Mouse (Mus musculus) embryo, embryonic 10.5 days (tissue): ENCODE measurements around the gene Gm29797.

Experiments
- DNase-seq: peaks from one replicate; pipeline ENCODE4 v3.0.0-alpha.2; 2015; ENCODE audit warnings: low spot score

Gene Gm29797

DNA sequence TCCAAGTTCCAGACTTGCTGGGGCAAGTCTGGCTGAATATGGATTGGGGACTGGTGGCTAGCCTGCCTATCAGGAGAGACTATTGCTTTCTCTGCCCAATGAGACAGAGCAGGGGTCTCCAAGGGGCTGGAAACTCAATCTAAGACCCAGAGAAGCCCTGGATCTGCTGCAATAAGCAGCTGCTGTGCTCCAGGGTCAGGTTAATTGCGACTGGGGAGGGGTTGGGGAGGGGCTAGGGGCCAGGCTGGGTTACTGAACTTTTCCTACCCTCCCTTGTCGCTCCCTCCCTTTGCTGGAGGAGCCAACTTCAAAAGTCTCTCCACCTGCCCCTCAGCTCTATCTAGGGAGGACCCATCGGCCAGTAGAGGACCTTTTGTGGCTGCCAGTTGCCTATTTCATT is at the start of gene Gm29797:
Gm29797 (plus strand) TSS at position 301 of the 400 bp plus-strand sequence.
- no peak for DNase-seq

DNA sequence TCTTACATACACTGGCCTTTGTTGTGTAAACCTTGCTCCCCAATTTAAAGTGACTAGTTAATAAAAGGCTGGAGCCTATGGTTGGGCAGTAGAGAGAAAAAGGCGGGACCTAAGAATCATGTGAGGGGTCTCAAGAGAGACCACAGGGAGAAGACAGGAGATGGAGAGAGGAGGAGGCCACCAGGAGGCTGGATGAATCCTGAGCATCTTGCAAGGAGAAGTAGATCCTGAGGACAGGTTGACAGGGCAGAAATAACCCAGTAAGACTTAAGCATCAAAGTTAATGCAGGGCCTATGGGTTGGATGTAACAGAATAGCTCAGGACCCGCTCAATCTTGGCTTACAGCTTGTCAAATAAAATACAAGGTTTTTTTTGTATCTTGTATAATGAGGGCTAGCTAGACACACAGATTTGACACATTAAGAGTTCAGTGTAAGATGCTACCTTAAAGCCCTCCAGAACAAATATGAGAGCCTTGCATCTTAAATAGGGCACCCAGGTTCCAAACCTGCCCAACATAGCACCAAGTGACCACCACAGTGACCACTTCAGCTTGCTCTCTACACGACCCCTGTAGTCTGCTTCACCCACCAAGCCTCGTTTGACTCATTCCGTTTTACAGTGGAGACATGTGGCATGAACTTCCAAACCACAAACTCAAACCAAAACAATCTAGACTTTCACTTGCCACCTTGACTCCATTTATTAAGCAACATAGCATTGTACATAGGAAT is 37.9 kb upstream of the Gm29797 start:
- no peak for DNase-seq

DNA sequence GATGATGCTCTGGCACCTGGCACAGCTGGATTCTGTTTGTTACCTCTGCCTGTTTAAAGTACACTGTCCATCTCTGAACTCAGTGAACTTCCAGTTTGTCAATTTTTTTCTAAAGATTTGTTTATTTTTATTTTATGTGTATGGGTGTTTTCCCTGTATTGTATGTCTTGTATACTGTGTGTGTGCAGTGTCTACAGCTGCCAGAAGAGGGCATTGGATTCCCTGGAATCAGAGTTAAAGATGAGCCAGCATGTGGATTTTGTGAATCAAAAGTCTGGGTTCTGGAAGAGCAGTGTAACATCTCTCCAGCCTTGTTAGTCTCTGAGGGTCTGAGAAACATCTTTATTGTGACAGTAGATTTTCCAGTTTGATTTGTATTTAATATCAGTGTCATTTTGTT is 33.4 kb upstream of the Gm29797 start:
- DNase-seq: peak; percentile 34

DNA sequence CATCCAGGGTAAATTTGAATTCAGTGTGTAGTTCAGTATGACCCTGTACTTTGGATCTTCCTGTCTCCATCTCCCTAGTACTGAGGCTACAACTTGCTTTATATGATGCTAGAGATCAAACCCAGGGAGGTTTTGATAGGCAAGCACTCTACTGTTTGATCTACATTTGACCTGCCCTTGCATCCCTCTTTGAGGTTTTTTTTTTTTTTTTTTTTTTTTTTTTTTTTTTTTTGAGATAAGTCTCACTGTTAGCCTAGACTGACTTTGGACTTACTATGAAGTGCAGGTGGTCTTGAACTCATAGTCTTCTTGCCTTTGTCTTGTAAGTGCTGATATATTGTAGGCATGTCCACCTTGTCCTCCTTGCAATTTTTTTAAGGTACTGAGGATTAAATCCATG is 28.4 kb upstream of the Gm29797 start:
- DNase-seq: no peak

DNA sequence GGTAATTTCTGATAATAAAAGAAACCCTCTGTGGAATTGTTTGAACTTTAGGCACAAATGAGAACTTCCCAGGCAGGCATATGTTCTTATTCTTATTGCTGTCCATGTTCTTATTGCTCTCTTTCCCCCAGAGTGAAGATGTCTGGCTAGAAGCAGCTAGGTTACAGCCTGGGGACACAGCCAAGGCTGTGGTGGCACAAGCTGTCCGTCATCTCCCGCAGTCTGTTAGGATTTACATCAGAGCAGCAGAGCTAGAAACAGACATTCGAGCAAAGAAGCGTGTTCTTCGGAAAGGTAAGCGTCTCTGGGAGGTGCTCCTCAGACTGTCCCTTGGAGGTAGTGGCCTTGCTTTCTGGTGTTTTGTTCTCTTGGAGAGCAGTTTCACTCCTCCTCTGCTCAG is 24.2 kb upstream of the Gm29797 start:
- no peak for DNase-seq

DNA sequence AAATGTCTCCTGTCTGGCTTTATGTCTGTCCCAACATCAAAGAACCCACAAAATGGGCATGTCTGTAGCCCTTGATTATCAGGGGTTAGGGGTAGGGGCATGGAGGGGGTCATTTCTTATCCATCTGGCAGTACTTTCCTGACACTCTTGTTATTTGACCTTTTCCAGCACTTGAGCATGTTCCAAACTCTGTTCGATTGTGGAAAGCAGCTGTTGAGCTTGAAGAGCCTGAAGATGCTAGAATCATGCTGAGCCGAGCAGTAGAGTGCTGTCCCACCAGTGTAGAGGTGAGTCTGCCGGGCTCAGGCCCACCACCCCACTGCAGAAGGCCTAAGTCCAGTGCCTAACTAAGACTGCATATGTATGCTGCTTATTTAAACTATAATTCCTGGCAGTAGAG is 21.0 kb upstream of the Gm29797 start:
- DNase-seq: no peak

DNA sequence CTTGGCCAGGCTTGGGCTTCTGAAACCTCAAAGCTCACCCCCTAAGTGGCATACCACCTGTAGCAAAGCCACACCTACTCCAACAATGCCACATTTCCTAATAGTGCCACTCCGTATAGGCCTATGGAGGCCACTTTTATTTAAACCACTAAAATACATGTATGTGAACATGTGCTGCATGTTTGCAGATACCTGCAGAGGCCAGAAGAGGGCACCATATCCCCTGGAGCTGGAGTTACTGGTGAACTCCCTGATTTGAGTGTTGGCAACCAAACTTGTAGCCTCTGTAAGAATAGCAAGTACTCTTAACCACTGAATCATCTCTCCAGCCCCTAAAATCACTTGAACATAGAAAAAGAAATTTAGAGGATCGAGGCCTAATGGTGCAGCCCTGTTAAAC is 12.5 kb upstream of the Gm29797 start:
- DNase-seq: peak; percentile 68

DNA sequence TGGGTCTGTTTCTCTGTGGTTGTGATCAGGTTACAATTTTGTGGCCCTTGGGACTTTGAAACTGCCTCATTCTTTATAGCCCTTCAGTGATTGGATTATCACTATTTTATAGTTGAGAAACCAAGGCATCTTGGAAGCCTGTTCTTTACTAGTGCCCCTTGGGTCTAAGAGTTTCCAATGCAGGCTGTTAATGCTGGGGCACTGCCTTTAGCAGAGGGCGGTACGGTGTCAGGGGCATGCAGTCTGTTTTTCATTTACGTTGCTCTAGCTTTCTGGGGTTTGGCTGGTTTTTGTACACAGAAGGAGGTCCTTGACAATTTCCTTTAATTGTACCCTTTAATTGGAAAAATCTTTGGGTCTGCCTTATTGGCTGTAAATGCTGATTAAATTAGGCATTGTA is 11.2 kb upstream of the Gm29797 start:
- DNase-seq: no peak

DNA sequence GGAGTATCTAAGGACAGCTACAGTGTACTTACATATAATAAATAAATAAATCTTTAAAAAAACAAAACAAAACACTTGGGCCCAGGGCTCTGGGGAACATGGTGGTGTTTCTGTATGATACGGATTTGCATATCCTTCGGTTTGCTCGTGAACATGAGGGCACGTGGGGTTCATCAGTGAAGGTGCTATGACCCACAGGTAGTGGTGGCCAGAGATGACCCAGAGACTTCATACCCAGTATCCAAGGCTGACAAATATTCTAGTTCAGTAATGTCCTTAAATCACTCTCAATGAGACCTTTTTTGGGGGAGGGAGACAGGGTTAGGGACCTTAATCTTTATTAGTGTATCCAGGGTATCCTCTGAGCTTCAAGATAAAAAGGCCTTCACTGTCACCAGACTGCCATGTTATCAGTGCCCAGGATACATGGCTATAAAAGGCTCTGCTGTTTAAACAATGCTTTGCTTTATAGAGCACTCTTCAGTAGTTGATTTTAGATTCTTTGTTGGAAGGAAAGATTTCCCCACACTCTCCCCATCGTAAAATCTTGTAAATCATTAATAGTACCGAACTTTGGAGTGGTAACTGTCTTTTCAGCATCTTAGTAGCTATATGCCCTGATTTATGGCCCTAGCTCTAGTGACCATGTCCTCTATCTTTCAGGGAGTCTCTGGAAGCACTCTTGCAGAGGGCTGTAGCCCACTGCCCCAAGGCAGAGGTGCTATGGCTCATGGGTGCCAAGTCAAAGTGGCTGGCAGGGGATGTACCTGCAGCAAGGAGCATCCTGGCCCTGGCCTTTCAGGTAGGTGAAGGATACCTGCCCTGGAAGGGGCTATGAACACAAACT is 10.0 kb upstream of the Gm29797 start:
- DNase-seq: no peak

DNA sequence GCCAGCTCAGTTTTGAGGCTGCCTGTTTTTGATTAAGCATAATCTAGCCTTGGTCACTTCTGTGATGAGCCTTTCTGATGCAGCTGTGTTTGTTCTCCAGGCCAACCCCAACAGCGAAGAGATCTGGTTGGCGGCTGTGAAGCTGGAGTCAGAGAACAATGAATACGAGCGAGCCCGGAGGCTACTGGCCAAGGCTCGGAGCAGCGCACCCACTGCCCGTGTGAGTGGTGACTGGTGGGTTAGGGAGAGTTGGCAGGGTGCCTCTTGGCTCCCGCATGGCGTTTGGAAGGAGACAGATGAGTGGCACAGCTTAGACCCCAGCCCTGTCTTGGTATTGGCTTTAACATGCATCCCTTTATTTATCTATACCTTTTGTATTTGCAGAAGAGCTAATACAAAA is 7.9 kb upstream of the Gm29797 start:
- DNase-seq: no peak

DNA sequence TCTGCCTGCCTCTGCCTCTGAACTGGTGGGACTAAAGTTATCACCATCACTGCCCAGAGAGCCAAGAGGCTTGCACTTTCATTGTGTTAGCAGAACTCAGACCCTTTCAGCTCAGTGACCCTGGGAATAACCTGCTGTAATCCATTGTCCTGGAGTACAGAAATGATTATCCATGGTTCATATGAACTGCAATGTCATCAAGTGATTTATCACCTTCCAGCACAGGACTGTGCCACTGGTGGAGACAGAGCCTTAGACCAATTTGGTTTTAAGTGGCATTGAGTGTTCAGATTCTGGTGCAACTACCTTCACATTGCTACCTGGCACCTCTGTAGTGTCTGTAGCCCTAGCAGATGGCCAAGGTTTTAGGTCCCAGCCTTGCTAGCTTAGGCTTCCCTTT is 3.8 kb upstream of the Gm29797 start:
- DNase-seq: no peak

DNA sequence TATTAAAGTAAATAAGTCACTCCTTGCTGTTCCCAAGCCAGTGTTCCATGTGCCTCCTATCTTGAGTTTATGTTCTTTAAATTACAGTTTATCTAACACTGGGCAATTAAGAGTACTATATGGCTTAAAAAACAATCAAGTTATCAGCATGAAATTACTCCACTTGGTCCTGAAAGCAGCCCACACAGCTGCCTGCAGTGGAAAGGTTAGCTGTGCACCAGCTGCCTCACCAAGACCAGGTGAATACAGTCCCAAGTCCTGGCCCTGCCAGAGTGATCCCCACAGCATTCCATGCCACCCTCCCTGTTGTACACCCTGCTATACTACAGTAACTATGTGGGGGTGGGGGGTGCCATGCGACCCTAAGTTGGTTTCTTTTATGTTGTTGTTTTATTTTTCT is 3.3 kb upstream of the Gm29797 start:
- DNase-seq: no peak

DNA sequence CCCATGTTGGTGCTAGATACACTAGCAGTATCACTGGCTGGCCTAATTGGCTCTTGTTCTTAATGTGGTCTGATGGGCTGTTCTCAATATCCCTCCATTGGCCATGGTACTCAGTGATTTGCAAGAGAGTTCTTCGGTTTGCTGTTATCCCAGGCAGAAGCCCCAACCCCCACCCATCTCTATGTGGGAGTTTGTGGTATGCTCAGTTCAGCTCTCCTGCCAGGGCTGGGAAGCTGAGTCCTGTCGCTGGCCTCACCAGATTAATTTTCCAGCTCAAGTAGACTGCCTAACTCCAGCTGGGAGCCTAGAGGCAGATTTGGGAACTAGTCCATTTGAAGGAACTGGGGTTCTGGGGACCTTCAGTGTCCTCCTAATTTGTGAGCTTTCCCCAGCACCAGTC is 607 bp downstream of the Gm29797 start:
- DNase-seq: no peak

DNA sequence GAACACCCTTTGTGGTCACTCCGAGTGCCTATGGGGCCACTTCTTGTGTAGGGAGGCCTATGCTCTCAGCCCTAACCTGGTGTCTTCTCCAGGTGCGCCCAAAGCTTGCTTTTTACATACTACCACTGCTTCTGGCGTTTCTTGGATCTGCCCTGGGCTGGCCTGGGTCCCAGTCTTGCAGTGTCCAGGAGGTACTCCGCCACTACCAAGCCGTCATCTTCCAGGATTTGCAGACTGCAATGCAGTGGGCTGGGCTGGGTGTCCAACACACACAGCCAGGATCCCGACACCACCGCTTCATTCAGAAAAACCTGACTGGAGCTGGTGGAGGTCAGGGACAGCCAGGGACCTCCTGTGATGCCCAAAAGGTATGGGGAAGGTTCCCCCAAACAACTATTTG is 1.7 kb downstream of the Gm29797 start:
- DNase-seq: no peak

DNA sequence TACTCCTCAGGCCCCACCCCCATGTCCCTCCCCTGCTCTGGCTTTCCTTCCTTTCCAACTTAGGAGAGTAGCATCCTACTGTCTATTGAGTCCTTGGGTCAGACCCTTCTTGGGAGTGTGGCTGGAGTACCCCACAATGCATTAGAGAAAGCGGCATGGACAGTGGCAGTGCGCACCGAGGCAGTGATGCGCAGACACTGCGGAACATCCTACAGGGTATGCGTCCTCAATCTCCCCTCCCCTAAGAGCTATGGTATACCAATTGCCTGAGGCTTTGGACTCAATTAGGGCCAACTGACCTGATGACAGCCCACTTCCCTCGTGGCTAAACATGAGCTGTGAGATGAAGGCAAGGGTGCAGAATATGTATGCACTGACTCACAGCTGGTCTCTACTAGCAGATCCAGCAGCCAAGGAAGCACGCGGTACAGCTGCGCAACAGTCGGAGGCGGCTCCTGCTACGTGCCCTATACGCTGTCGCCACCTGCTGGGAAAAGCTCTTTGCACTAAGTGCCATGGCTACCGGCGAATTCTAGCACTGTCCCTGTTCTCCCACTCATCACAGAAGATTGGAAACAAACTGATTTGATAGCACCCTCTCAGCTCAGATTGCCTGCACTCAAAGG is 2.2 kb downstream of the Gm29797 start:
- peak; percentile 49 for DNase-seq

DNA sequence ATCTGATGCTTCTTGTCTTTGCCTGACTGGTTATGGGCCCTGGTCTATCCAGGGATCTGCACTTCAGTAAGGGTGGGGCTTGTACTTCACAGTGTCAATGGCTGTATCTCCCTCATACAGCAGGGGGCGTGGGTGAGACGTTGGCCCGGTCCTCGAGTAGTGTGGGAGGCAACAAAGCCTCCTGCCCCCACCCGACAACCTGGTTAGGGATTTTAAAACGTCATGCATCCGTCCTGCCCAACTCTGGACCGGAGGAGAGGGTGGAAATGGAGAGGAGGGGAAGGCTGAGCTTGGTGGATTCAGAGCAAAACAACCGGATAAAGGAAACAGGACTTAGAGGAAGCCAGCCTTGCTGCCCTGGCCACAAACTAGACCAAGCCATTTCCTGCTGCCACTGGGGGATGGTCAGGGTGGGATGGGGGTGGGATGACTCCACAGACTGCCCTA is 2.8 kb downstream of the Gm29797 start:
- peak; percentile 79 for DNase-seq

DNA sequence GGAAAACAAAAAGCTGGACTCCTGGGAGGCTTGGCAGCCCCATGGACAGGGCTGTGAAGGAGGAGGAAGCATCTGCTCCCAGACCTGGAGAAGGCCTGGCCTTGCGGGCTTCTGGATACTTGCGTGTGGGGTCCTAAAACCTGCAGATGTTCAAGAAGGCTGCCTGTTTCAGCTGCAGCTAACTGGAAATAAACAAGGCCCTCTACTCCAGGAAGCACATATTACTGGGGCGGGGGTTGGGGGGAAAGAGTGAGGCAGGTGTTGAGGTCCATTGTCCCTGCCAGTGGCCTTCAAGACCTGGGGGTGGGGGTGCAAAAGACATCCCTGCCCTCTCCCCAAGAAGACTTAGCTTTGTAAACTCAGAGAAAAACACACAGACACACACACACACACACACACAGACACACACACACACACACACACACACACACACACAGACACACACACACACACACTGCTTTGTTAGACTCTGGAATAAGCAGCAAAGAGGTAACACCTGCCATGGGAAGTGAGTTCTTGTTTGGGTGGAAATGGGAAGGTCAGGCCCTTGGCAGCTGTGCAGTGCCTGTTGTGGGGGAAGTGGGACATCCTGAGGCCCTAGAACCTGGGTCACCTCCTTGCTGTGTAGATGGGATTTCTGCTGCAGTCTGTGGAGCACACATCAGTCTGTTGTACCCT is 5.9 kb downstream of the Gm29797 start:
- no peak for DNase-seq

DNA sequence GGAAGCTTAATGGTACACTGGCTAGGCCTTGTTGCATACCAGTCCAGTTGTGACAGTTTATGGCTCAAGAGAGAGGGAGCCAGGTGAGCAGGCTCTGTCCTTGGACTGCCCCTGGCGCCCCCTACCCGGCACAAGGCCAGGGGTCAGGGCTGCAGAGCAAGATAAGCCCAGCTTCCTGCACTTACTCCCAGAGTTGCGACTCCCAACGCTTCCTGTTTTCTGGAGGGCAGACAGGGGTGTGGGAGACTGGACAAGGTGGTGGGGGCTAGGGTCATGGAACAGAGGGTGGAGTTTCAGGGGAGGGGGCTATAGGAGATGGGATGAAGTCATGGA is 6.4 kb downstream of the Gm29797 start:
- no peak for DNase-seq

DNA sequence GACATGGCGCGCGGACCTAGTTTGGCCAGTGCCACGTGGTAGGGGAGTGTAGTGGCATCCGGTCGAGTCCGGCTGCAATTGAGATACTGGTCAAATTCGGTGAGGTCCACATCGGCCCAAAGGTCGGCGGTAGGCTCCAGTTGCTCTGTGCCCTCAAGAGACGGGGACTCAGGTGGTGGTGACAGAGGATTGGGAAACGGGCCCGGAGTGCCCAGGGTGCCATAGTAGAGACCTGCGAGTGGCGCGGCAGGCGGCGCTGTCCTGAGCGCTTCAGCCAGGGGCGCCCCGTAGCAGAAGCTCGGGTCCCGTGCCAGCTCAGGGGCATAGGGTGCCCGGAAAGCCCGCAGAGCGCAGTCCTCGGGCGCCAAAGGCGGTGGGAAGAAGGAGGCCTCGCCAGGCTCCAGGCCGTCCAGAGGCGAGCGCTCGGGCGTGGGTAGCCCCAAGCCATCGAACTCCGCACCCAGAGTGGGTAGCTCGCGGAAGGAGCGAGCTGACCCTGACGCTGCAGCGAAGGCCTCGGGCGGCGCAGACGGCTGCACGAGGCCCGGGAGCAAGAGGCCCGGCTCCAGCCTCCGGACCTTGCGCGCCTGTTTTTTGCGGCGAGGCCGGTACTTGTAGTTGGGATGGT is 13.6 kb downstream of the Gm29797 start:
- DNase-seq: no peak

DNA sequence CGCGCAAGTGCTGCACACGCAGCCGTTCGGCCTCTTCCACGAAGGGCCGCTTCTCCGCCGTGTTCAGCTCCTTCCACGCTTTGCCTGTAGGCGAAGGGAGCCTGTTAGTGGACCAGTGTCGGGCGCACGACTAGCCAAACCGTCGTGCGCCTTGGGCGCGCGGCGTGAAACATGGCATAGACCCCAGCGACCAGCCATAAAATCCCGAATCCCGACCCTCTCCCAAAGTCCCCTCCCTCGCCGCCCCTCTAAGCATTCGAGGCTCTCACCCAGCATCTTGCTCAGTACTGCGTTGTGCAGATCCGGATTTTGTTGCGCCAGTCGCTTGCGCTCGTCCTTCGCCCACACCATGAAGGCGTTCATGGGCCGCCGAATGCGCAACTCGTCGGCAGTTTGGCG is 14.1 kb downstream of the Gm29797 start:
- no peak for DNase-seq

DNA sequence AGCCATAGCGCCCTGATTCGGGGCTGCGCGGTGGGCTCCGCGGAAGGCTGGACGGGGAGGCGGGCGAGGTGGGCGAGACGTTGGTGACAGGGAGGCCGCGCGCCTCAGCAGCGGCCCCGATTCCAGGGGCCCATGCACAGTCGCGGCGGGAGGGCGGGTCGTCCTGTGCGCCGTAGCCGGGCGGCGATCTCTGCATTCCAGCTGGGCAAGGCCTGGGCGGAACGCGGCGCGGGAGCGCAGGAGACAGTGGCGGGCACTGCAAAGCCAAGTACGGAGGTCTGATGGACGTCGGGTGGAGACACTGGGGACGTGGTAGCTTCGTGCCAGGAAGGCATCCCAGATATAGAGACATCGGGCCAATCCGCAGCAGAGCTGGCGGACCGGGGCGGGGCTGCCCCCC is 14.5 kb downstream of the Gm29797 start, which contains the start of gene Sox18:
Sox18 (minus strand) TSS at position 315 of the 400 bp plus-strand sequence.
- peak; percentile 45 for DNase-seq

DNA sequence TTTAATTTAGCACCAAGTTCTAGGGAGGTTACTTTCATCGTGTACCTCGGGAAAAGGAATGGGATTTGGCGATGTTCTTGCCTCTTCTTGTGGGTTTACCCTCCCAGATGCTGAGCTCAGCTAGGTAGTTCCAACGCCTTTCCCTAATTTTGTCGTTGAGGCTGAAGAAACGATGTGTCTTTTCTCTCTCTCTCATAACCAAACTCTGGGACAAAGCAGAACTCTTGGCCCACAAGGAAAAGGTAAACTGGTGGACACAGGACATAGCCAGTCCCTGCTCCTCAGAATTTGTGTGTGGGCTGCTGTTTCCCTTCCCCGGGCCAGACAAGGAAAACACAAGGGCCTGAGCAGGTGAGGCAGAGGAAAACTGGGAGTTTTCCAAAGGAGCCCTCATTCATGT is 15.2 kb downstream of the Gm29797 start:
- DNase-seq: no peak
